Mouse (Mus musculus) CH12.LX (cell line): Measurements from ENCODE around the gene AC134908.4. TPM values are rescaled to one million over a fixed set of nuclear protein-coding genes. Genes with fewer than 3 reads are reported as not detected.
A peak's percentile ranks its signal among the peaks of the same experiment; 100 is the strongest.

Experiments
- DNase-seq: peaks from one replicate; pipeline ENCODE4 v3.0.0-alpha.2; 2013; ENCODE audit errors: extremely low read depth
- H3K27ac ChIP-seq: 2 replicates; pipeline ENCODE4 v1.5.1; 2012; ENCODE audit warnings: low read depth, mild to moderate bottlenecking, control low read depth, moderate library complexity; ENCODE audit not compliant: insufficient read depth
- H3K27me3 ChIP-seq: replicated peaks from 2 replicates; pipeline ENCODE3; 2012; ENCODE audit warnings: inconsistent platforms
- H3K36me3 ChIP-seq, 2 experiments: replicated peaks in 1 of 2; 2 replicates each; pipeline versions ENCODE3 to v1.6.1; 2012; ENCODE audit warnings: inconsistent platforms in 1 of 2, low read length in 1 of 2, mild to moderate bottlenecking in 1 of 2, mixed read lengths in 1 of 2, moderate library complexity in 1 of 2; ENCODE audit not compliant: control insufficient read depth in 1 of 2, insufficient read depth in 1 of 2
- H3K4me1 ChIP-seq, 2 experiments: 2 replicates each; pipeline ENCODE4 v1.6.1; 2012; ENCODE audit warnings: inconsistent platforms in 1 of 2, moderate library complexity in 1 of 2; ENCODE audit not compliant: insufficient read depth in 2 of 2, control insufficient read depth in 1 of 2
- H3K4me2 ChIP-seq: 2 replicates; pipeline ENCODE4 v1.6.1; 2012; ENCODE audit warnings: low read depth, mild to moderate bottlenecking, control low read depth; ENCODE audit not compliant: poor library complexity, insufficient read depth, severe bottlenecking
- H3K4me3 ChIP-seq, 3 experiments: fragments of 150-350 bp in 1 of 3; sonication (generic) in 1 of 3; replicated peaks in 1 of 3; 2 replicates each; pipeline versions ENCODE3 to v1.5.1; 2011 to 2012; ENCODE audit warnings: low read depth in 2 of 3, low read length in 2 of 3, mild to moderate bottlenecking in 2 of 3, moderate library complexity in 2 of 3, control low read depth in 1 of 3, improper control_type of control experiment in 1 of 3, inconsistent platforms in 1 of 3, mixed read lengths in 1 of 3; ENCODE audit not compliant: poor library complexity in 1 of 3
- H3K79me2 ChIP-seq: replicated peaks from 2 replicates; pipeline ENCODE4 v1.6.1; 2012; ENCODE audit warnings: mild to moderate bottlenecking, moderate library complexity; ENCODE audit not compliant: control insufficient read depth, poor library complexity, insufficient read depth, severe bottlenecking; ENCODE audit errors: extremely low read depth
- H3K9ac ChIP-seq: 2 replicates; pipeline ENCODE4 v1.6.1; 2012; ENCODE audit warnings: low read depth, mild to moderate bottlenecking, control low read depth, moderate library complexity; ENCODE audit not compliant: insufficient read depth
- H3K9me3 ChIP-seq: replicated peaks from 2 replicates; pipeline ENCODE3; 2012; ENCODE audit warnings: low read length, inconsistent platforms, mixed read lengths
- BHLHE40 ChIP-seq: IDR thresholded peaks from 2 replicates; pipeline ENCODE4 v1.6.1; 2011; ENCODE audit warnings: mild to moderate bottlenecking, low read depth, low read length, improper control_type of control experiment
- CHD1 ChIP-seq: IDR thresholded peaks from 2 replicates; pipeline ENCODE4 v1.6.1; 2012; ENCODE audit warnings: low read depth, low read length, improper control_type of control experiment, inconsistent platforms
- CHD2 ChIP-seq: IDR thresholded peaks from 2 replicates; pipeline ENCODE4 v1.6.1; 2011; ENCODE audit warnings: low read length, improper control_type of control experiment
- CTCF ChIP-seq, 2 experiments: IDR thresholded peaks in 1 of 2; conservative IDR thresholded peaks in 1 of 2; 2 replicates each; pipeline ENCODE4 v1.5.1; 2011 to 2012; ENCODE audit warnings: low read depth in 2 of 2, low read length in 2 of 2, improper control_type of control experiment in 1 of 2, inconsistent platforms in 1 of 2, mild to moderate bottlenecking in 1 of 2, moderate library complexity in 1 of 2
- E2F4 ChIP-seq: IDR thresholded peaks from 2 replicates; pipeline ENCODE4 v1.6.1; 2011; ENCODE audit warnings: low read depth, low read length, improper control_type of control experiment; ENCODE audit not compliant: insufficient replicate concordance
- ELF1 ChIP-seq: IDR thresholded peaks from 2 replicates; pipeline ENCODE4 v1.6.1; 2014; ENCODE audit warnings: low read depth, mild to moderate bottlenecking, inconsistent platforms, low read length, improper control_type of control experiment
- EP300 ChIP-seq: IDR thresholded peaks from 2 replicates; pipeline ENCODE4 v1.6.1; 2011; ENCODE audit warnings: low read length, improper control_type of control experiment
- ETS1 ChIP-seq: conservative IDR thresholded peaks from 2 replicates; pipeline ENCODE4 v1.6.1; 2012; ENCODE audit warnings: low read depth, mild to moderate bottlenecking, inconsistent platforms, low read length, improper control_type of control experiment, moderate library complexity
- GABPA ChIP-seq: IDR thresholded peaks from 2 replicates; pipeline ENCODE4 v1.6.1; 2012; ENCODE audit warnings: low read depth, low read length, improper control_type of control experiment, inconsistent platforms; ENCODE audit not compliant: insufficient replicate concordance
- HCFC1 ChIP-seq: IDR thresholded peaks from 2 replicates; pipeline ENCODE4 v1.6.1; 2012; ENCODE audit warnings: low read depth, mild to moderate bottlenecking, inconsistent platforms, low read length, improper control_type of control experiment
- IRF4 ChIP-seq: IDR thresholded peaks from 2 replicates; pipeline ENCODE4 v1.6.1; 2014; ENCODE audit warnings: low read depth, mild to moderate bottlenecking, inconsistent platforms, low read length, improper control_type of control experiment
- JUN ChIP-seq: IDR thresholded peaks from 2 replicates; pipeline ENCODE4 v1.6.1; 2011; ENCODE audit warnings: low read depth, mild to moderate bottlenecking, low read length, improper control_type of control experiment, moderate library complexity; ENCODE audit not compliant: insufficient read depth
- JUND ChIP-seq: conservative IDR thresholded peaks from 2 replicates; pipeline ENCODE4 v1.6.1; 2011; ENCODE audit warnings: low read depth, low read length, improper control_type of control experiment
- KAT2A ChIP-seq: IDR thresholded peaks from 2 replicates; pipeline ENCODE4 v1.6.1; 2012; ENCODE audit warnings: low read length, improper control_type of control experiment, inconsistent platforms; ENCODE audit not compliant: insufficient replicate concordance
- MAFK ChIP-seq: IDR thresholded peaks from 2 replicates; pipeline ENCODE4 v1.6.1; 2011; ENCODE audit warnings: low read length, improper control_type of control experiment; ENCODE audit not compliant: insufficient replicate concordance
- MAX ChIP-seq: IDR thresholded peaks from 2 replicates; pipeline ENCODE4 v1.6.1; 2011; ENCODE audit warnings: low read length, improper control_type of control experiment
- MAZ ChIP-seq: IDR thresholded peaks from 2 replicates; pipeline ENCODE4 v1.6.1; 2012; ENCODE audit warnings: low read depth, mild to moderate bottlenecking, inconsistent platforms, low read length, improper control_type of control experiment, moderate library complexity
- MEF2A ChIP-seq: IDR thresholded peaks from 2 replicates; pipeline ENCODE4 v1.6.1; 2014; ENCODE audit warnings: low read depth, mild to moderate bottlenecking, inconsistent platforms, low read length, improper control_type of control experiment, borderline replicate concordance
- MXI1 ChIP-seq: IDR thresholded peaks from 2 replicates; pipeline ENCODE4 v1.6.1; 2011; ENCODE audit warnings: mild to moderate bottlenecking, low read depth, low read length, improper control_type of control experiment
- MYC ChIP-seq: IDR thresholded peaks from 2 replicates; pipeline ENCODE4 v1.6.1; 2011; ENCODE audit warnings: low read depth, mild to moderate bottlenecking, improper control_type of control experiment, low read length
- NELFE ChIP-seq: IDR thresholded peaks from 2 replicates; pipeline ENCODE4 v1.6.1; 2011; ENCODE audit warnings: low read depth, low read length, improper control_type of control experiment
- NRF1 ChIP-seq: IDR thresholded peaks from 2 replicates; pipeline ENCODE4 v1.6.1; 2014; ENCODE audit warnings: low read depth, mild to moderate bottlenecking, inconsistent platforms, low read length, improper control_type of control experiment, moderate library complexity
- PAX5 ChIP-seq: IDR thresholded peaks from 2 replicates; pipeline ENCODE4 v1.6.1; 2012; ENCODE audit warnings: low read length, inconsistent platforms, mixed read lengths
- POLR2A ChIP-seq: IDR thresholded peaks from 2 replicates; pipeline ENCODE4 v1.6.1; 2011; ENCODE audit warnings: low read depth, mild to moderate bottlenecking, improper control_type of control experiment, low read length
- POLR2AphosphoS2 ChIP-seq: IDR thresholded peaks from 2 replicates; pipeline ENCODE4 v1.6.1; 2011; ENCODE audit warnings: low read depth, low read length, improper control_type of control experiment
- RAD21 ChIP-seq: IDR thresholded peaks from 2 replicates; pipeline ENCODE4 v1.6.1; 2011; ENCODE audit warnings: low read depth, mild to moderate bottlenecking, low read length, improper control_type of control experiment, moderate library complexity
- RCOR1 ChIP-seq: conservative IDR thresholded peaks from 2 replicates; pipeline ENCODE4 v1.6.1; 2012; ENCODE audit warnings: low read depth, mild to moderate bottlenecking, inconsistent platforms, low read length, improper control_type of control experiment
- SIN3A ChIP-seq: IDR thresholded peaks from 2 replicates; pipeline ENCODE4 v1.6.1; 2012; ENCODE audit warnings: low read length, improper control_type of control experiment, inconsistent platforms
- SMC3 ChIP-seq: IDR thresholded peaks from 2 replicates; pipeline ENCODE4 v1.6.1; 2011; ENCODE audit warnings: low read depth, low read length, improper control_type of control experiment
- TBP ChIP-seq: conservative IDR thresholded peaks from 2 replicates; pipeline ENCODE4 v1.6.1; 2011; ENCODE audit warnings: low read depth, low read length, improper control_type of control experiment
- TCF12 ChIP-seq: IDR thresholded peaks from 2 replicates; pipeline ENCODE4 v1.6.1; 2014; ENCODE audit warnings: low read depth, mild to moderate bottlenecking, inconsistent platforms, low read length, improper control_type of control experiment
- UBTF ChIP-seq: IDR thresholded peaks from 2 replicates; pipeline ENCODE4 v1.6.1; 2012; ENCODE audit warnings: low read depth, mild to moderate bottlenecking, inconsistent platforms, low read length, improper control_type of control experiment, moderate library complexity
- USF1 ChIP-seq: IDR thresholded peaks from 2 replicates; pipeline ENCODE4 v1.6.1; 2014; ENCODE audit warnings: low read depth, mild to moderate bottlenecking, inconsistent platforms, low read length, improper control_type of control experiment
- USF2 ChIP-seq: conservative IDR thresholded peaks from 2 replicates; pipeline ENCODE4 v1.6.1; 2011; ENCODE audit warnings: low read depth, low read length, improper control_type of control experiment
- ZC3H11A ChIP-seq: IDR thresholded peaks from 2 replicates; pipeline ENCODE4 v1.6.1; 2012; ENCODE audit warnings: low read depth, mild to moderate bottlenecking, inconsistent platforms, low read length, improper control_type of control experiment
- ZKSCAN1 ChIP-seq: IDR thresholded peaks from 2 replicates; pipeline ENCODE4 v1.6.1; 2012; ENCODE audit warnings: low read depth, inconsistent platforms, low read length, improper control_type of control experiment, borderline replicate concordance
- ZMIZ1 ChIP-seq: IDR thresholded peaks from 2 replicates; pipeline ENCODE4 v1.6.1; 2012; ENCODE audit warnings: low read depth, mild to moderate bottlenecking, inconsistent platforms, low read length, improper control_type of control experiment
- ZNF384 ChIP-seq: IDR thresholded peaks from 2 replicates; pipeline ENCODE4 v1.6.1; 2012; ENCODE audit warnings: low read depth, low read length, improper control_type of control experiment, inconsistent platforms
- dilution Hi-C: fragments of 300-500 bp; cut with MboI; formaldehyde crosslinking; loops from 2 replicates; pipeline ENCODE4 v1.14.3; 2020; ENCODE audit warnings: low sequenced_read_pairs; ENCODE audit not compliant: extremely low pct_unique_long_range_greater_than_20kb, extremely low pct_ligation_motif_present
- in situ Hi-C: fragments of 300-500 bp; cut with MboI; formaldehyde crosslinking; loops from 3 replicates; pipeline ENCODE4 v1.14.3; 2019; ENCODE audit warnings: low sequenced_read_pairs, low pct_ligation_motif_present, low pct_unique_long_range_greater_than_20kb, mixed read lengths
- polyA plus RNA-seq: library from polyadenylated mRNA; unstranded; fragments of >175 nt; gene quantifications from 2 replicates; pipeline ENCODE4 v1.2.1, GENCODE M21; 2012; ENCODE audit warnings: low read depth; ENCODE audit not compliant: insufficient read length
- total RNA-seq, 2 experiments: library from RNA; depleted of rRNA; stranded (reverse); fragments of 300-350 nt in 1 of 2; fragments of >200 nt in 1 of 2; gene quantifications; 2 replicates each; pipeline ENCODE4 v1.2.3; 2012 to 2014

Gene AC134908.4
- total and polyA plus RNA-seq, 3 experiments, result not detected

DNA sequence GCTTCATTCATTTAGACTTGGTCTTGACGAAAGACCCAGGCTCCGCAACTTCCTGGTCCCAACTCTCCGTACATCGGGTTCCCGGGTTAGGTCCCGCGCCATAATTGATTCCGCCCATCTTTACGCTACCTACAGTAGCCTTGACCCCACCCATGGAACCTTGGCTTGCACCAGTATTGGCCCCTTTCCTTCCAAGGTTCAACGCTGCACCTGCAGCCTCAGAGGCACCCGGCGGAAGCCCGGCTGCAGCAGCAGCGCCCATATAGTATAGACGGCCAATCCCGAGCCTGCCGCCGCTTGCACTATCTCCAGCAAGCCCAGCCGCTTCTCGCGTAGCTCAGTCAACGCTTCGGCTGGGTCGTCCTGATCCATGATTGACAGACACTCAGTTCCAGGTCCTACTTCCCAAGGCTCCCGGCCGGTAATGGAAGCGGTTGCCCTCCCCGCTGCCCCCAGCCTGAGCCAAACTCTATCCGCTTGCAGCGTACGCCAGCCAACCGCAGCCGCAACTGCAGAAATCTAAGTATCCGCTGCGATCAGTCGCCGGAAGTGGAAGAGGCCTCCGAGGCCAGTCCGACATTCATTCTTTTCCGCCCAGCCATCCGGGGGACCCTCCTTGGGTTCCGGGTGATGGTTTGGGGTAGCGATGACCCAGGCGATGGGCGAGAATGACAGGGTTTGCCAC is 3.5 kb downstream of the AC134908.4 start:
- H3K79me2 ChIP-seq, result 0 out of 2 replicates have a peak, but pooled peaks cover 3% of the 10 kb centered on the region
- H3K27ac ChIP-seq, result peak overlapping the region; percentile 67
- H3K27me3 ChIP-seq, result no peaks in the 10 kb centered on the region
- H3K4me1 ChIP-seq, result peaks cover 14 to 29% of the 10 kb centered on the region in 2 experiments
- dilution Hi-C loops (no loop called here), in situ Hi-C loops (loop anchor here (10.0 kb wide), 1 partner anchor 57 kb away; the partner anchor contains the start of gene Mslnl)
- peak overlapping the region; percentile 71; the same call in 1 of the 2 replicates for H3K4me2 ChIP-seq
- H3K9ac ChIP-seq, result peak overlapping the region; percentile 42
- peaks cover 17 to 44% of the 10 kb centered on the region in 2 experiments for H3K36me3 ChIP-seq
- TF ChIP-seq MAFK (no peak), NRF1 (peak; percentile 46), BHLHE40 (no peak), JUND (no peak), POLR2AphosphoS2 (0 out of 2 replicates have a peak, but pooled peaks have one; percentile 36), TCF12 (peak; percentile 86), ETS1 (no peak), TBP (peak; percentile 63; the same call in 1 of the 2 replicates), MEF2A (peak; percentile 60; the same call in 1 of the 2 replicates), GABPA (peak; percentile 24; the same call in 1 of the 2 replicates), MXI1 (peak; percentile 83), ZKSCAN1 (peak; percentile 20; the same call in 1 of the 2 replicates), UBTF (peak; percentile 23; the same call in 1 of the 2 replicates), ZC3H11A (no peak), USF1 (no peak), SIN3A (peak; percentile 94; the same call in 1 of the 2 replicates), RAD21 (no peak), SMC3 (no peak), ELF1 (peak; percentile 77), E2F4 (no peak), MAX (peak; percentile 55; the same call in 1 of the 2 replicates), USF2 (no peak; the same call in 1 of the 2 replicates), MAZ (peak; percentile 74; the same call in 1 of the 2 replicates), NELFE (0 out of 2 replicates have a peak, but pooled peaks have one; percentile 76), KAT2A (peak; percentile 83; the same call in 1 of the 2 replicates), CHD1 (no peak), ZNF384 (no peak), MYC (0 out of 2 replicates have a peak, but pooled peaks have one; percentile 12), PAX5 (no peak), CTCF (conservative IDR thresholded peaks at IDR 0.05 in 1 of 2, IDR thresholded peaks at IDR 0.05 in 1 of 2; ENCODE audit: low read depth in 2 of 2, low read length in 2 of 2) (no peak), IRF4 (peak; percentile 79), JUN (no peak), ZMIZ1 (peak; percentile 85), EP300 (no peak), RCOR1 (peak; percentile 84), HCFC1 (peak; percentile 92), POLR2A (peak; percentile 79), CHD2 (peak; percentile 81)
- DNase-seq, result peak; percentile 84
- no peaks in the 10 kb centered on the region for H3K9me3 ChIP-seq
- peak overlapping the region; percentile 67 to 83 (median 76) for H3K4me3 ChIP-seq
